8 mouse cellular contexts compared by ENCODE assay signal in genomic region chr5:5748866-5749682, GRCm38 (mm10). TPM values are rescaled to one million over a fixed set of nuclear protein-coding genes. Genes with fewer than 3 reads are reported as not detected.
DNase-seq lines count a peak whose midpoint lies in the region; ATAC-seq and TF ChIP-seq lines count a peak whose summit lies in the region.

Steap1 (minus strand) TSS chr5:5749326.

- no peaks in the 10 kb centered on the region for H3K36me3 ChIP-seq in CH12.LX (replicated peaks in 1 of 2; ENCODE audit: control insufficient read depth in 1 of 2, insufficient read depth in 1 of 2, low read length in 1 of 2)
- no peaks in the 10 kb centered on the region for H3K36me3 ChIP-seq in forebrain, postnatal 0 days (ENCODE audit: insufficient read depth)

- peak within 1 kb of the TSS; percentile 42; the same call in 1 of the 2 replicates for H3K4me2 ChIP-seq in CH12.LX (ENCODE audit: insufficient read depth, low read depth, poor library complexity, severe bottlenecking)
- H3K4me2 ChIP-seq in forebrain, postnatal 0 days (ENCODE audit: low read depth): peak within 1 kb of the TSS; percentile 95

- 3% methylated on average over 70 of the region's 75 CpGs for WGBS in forebrain, postnatal 0 days
- WGBS in olfactory bulb, adult 2 months: 2% methylated on average over 75 of the region's 75 CpGs

- dilution Hi-C loops in CH12.LX (cut with MboI; ENCODE audit: extremely low pct_ligation_motif_present, extremely low pct_unique_long_range_greater_than_20kb, low sequenced_read_pairs): no loop called here

- ATAC-seq in forebrain, postnatal 0 days: peak; percentile 94

- H3K27me3 ChIP-seq in CH12.LX (replicated peaks): no peaks in the 10 kb centered on the region
- H3K27me3 ChIP-seq in forebrain, postnatal 0 days (ENCODE audit: insufficient read depth, low read length): peaks cover 5% of the 10 kb centered on the region; the same call in 1 of the 2 replicates

- no peak for TF ChIP-seq POLR2A in CH12.LX (IDR thresholded peaks at IDR 0.05; ENCODE audit: low read depth, low read length)
- no peak; the same call in 1 of the 2 replicates for TF ChIP-seq POLR2A in olfactory bulb, adult 2 months (IDR thresholded peaks at IDR 0.05; ENCODE audit: insufficient read depth, low read depth, low read length)

- no peak for TF ChIP-seq EP300 in CH12.LX (IDR thresholded peaks at IDR 0.05; ENCODE audit: low read length)

- no peak for TF ChIP-seq CTCF in CH12.LX (conservative IDR thresholded peaks at IDR 0.05 in 1 of 2, IDR thresholded peaks at IDR 0.05 in 1 of 2; ENCODE audit: low read depth in 2 of 2, low read length in 2 of 2)
- peak; percentile 90 for TF ChIP-seq CTCF in forebrain, postnatal 0 days (IDR thresholded peaks at IDR 0.05; ENCODE audit: low read depth)
- peak; percentile 94 for TF ChIP-seq CTCF in layer of hippocampus, adult 2 months (conservative IDR thresholded peaks at IDR 0.05)
- peak; percentile 99 for TF ChIP-seq CTCF in olfactory bulb, adult 2 months (IDR thresholded peaks at IDR 0.05; ENCODE audit: insufficient read depth, low read depth, low read length)

- no peaks in the 10 kb centered on the region for H3K9me3 ChIP-seq in CH12.LX (replicated peaks; ENCODE audit: low read length)
- H3K9me3 ChIP-seq in forebrain, postnatal 0 days (ENCODE audit: low read length): no peaks in the 10 kb centered on the region

- no peak within 1 kb of the TSS for H3K9ac ChIP-seq in CH12.LX (ENCODE audit: insufficient read depth, low read depth)
- peak within 1 kb of the TSS; percentile 46 for H3K9ac ChIP-seq in forebrain, postnatal 0 days

- no peaks in the 10 kb centered on the region for H3K4me1 ChIP-seq in CH12.LX (ENCODE audit: control insufficient read depth in 1 of 2, insufficient read depth in 2 of 2)
- H3K4me1 ChIP-seq in forebrain, postnatal 0 days (ENCODE audit: insufficient read depth): no peaks in the 10 kb centered on the region; the same call in 1 of the 2 replicates
- no peaks in the 10 kb centered on the region for H3K4me1 ChIP-seq in olfactory bulb, adult 2 months (ENCODE audit: control insufficient read depth, insufficient read depth, low read length)

- no peak for DNase-seq in CH12.LX (ENCODE audit: extremely low read depth)
- peak; percentile 70 for DNase-seq in cerebellum, adult 11-12 months
- peak; percentile 76 for DNase-seq in forebrain, postnatal 0 days
- DNase-seq in heart, postnatal 4 days: peak; percentile 95
- DNase-seq in layer of hippocampus, adult 2 months (ENCODE audit: low spot score in 2 of 2): peak; percentile 65 to 86
- peak; percentile 83 to 88 for DNase-seq in lung, adult 18-20 months
- peak; percentile 10 to 21 for DNase-seq in thymus, adult 18-20 months

- H3K27ac ChIP-seq in CH12.LX (ENCODE audit: insufficient read depth, low read depth): no peak within 1 kb of the TSS
- H3K27ac ChIP-seq in forebrain, postnatal 0 days (ENCODE audit: low read depth, low read length): no peak within 1 kb of the TSS
- no peak within 1 kb of the TSS for H3K27ac ChIP-seq in layer of hippocampus, adult 2 months
- H3K27ac ChIP-seq in olfactory bulb, adult 2 months (ENCODE audit: insufficient read depth, low read depth, low read length): no peak within 1 kb of the TSS

- in situ Hi-C loops in CH12.LX (cut with MboI; ENCODE audit: low pct_ligation_motif_present, low pct_unique_long_range_greater_than_20kb, low sequenced_read_pairs): loop anchor here (25.0 kb wide), 1 partner anchor 787 kb away; no protein-coding TSS in a partner anchor

- no peak for TF ChIP-seq RAD21 in CH12.LX (IDR thresholded peaks at IDR 0.05; ENCODE audit: low read depth, low read length)

- no peak within 1 kb of the TSS for H3K4me3 ChIP-seq in CH12.LX (replicated peaks in 1 of 3; ENCODE audit: low read depth in 2 of 3, low read length in 2 of 3, poor library complexity in 1 of 3)
- peak within 1 kb of the TSS; percentile 53 for H3K4me3 ChIP-seq in forebrain, postnatal 0 days (ENCODE audit: low read depth, low read length)
- peak within 1 kb of the TSS; percentile 61 for H3K4me3 ChIP-seq in layer of hippocampus, adult 2 months
- H3K4me3 ChIP-seq in olfactory bulb, adult 2 months (ENCODE audit: insufficient read depth, low read depth, low read length): peak within 1 kb of the TSS; percentile 61

- no peaks in the 10 kb centered on the region for H3K79me2 ChIP-seq in CH12.LX (replicated peaks; ENCODE audit: control insufficient read depth, extremely low read depth, insufficient read depth, poor library complexity, severe bottlenecking)

TF ChIP-seq in CH12.LX, 34 proteins besides CTCF, POLR2A, EP300 and RAD21:
- TF ChIP-seq UBTF (IDR thresholded peaks at IDR 0.05; ENCODE audit: low read depth, low read length) (no peak), ETS1 (conservative IDR thresholded peaks at IDR 0.05; ENCODE audit: low read depth, low read length) (no peak), USF1 (IDR thresholded peaks at IDR 0.05; ENCODE audit: low read depth, low read length) (no peak), NELFE (IDR thresholded peaks at IDR 0.05; ENCODE audit: low read depth, low read length) (no peak), TCF12 (IDR thresholded peaks at IDR 0.05; ENCODE audit: low read depth, low read length) (no peak), ZNF384 (IDR thresholded peaks at IDR 0.05; ENCODE audit: low read depth, low read length) (no peak), MAFK (IDR thresholded peaks at IDR 0.05; ENCODE audit: insufficient replicate concordance, low read length) (no peak), MXI1 (IDR thresholded peaks at IDR 0.05; ENCODE audit: low read depth, low read length) (no peak), SMC3 (IDR thresholded peaks at IDR 0.05; ENCODE audit: low read depth, low read length) (no peak), IRF4 (IDR thresholded peaks at IDR 0.05; ENCODE audit: low read depth, low read length) (no peak), CHD1 (IDR thresholded peaks at IDR 0.05; ENCODE audit: low read depth, low read length) (no peak), KAT2A (IDR thresholded peaks at IDR 0.05; ENCODE audit: insufficient replicate concordance, low read length) (no peak), POLR2AphosphoS2 (IDR thresholded peaks at IDR 0.05; ENCODE audit: low read depth, low read length) (no peak), BHLHE40 (IDR thresholded peaks at IDR 0.05; ENCODE audit: low read depth, low read length) (no peak), MEF2A (IDR thresholded peaks at IDR 0.05; ENCODE audit: borderline replicate concordance, low read depth, low read length) (no peak), NRF1 (IDR thresholded peaks at IDR 0.05; ENCODE audit: low read depth, low read length) (no peak), JUN (IDR thresholded peaks at IDR 0.05; ENCODE audit: insufficient read depth, low read depth, low read length) (no peak), USF2 (conservative IDR thresholded peaks at IDR 0.05; ENCODE audit: low read depth, low read length) (no peak)

RNA-seq across cellular contexts. Expression of gene Steap1, which starts in this region (rescaled TPM):
- total RNA-seq in CH12.LX (2012; rRNA removed) (not detected in 2 replicates), CH12.LX (2014; rRNA removed) (not detected in 2 replicates)
- not detected in 2 replicates for polyA plus RNA-seq in CH12.LX (2012; ENCODE audit: insufficient read length, low read depth)
- 0.57 TPM in 1 of 2 replicates, not detected in the other for total RNA-seq in forebrain, postnatal 0 days (2014; rRNA removed)
- 2.1 and 2.8 TPM in 2 replicates for polyA plus RNA-seq in forebrain, postnatal 0 days (2015; fragmentation: Nextera tagmentation; extraction: Ambion mirVana)
- under 1 TPM; 0.31 to 0.43 TPM for total RNA-seq in heart, postnatal 4 days (2021)
- total RNA-seq in layer of hippocampus, adult 2 months (2021): under 1 TPM in 1 of 2 experiments, not detected in 1; 0.51 TPM
- polyA plus RNA-seq in olfactory bulb, adult 2 months (2012; ENCODE audit: insufficient read depth, insufficient read length, low replicate concordance, missing spikeins): not detected in 2 replicates

Comparison
In these comparisons a context has a peak if more than half of its experiments do, and no peak if none do; other contexts are left out.
1. Peak in DNase-seq in heart, postnatal 4 days; RNA of the gene not detected or under 1 TPM.
2. Peak in DNase-seq and H3K4me3 ChIP-seq in layer of hippocampus, adult 2 months; RNA of the gene not detected or under 1 TPM.
3. H3K4me3 ChIP-seq: peak in forebrain, postnatal 0 days (single experiment) and olfactory bulb, adult 2 months (single experiment); none in CH12.LX (0 of 3).
4. CTCF ChIP-seq: peak in forebrain, postnatal 0 days (single experiment), layer of hippocampus, adult 2 months (single experiment) and olfactory bulb, adult 2 months (single experiment); none in CH12.LX (0 of 2).